Mouse (Mus musculus) limb, embryonic 14.5 days (tissue): ENCODE measurements around the gene Mia. TPM values are rescaled to one million over a fixed set of nuclear protein-coding genes. Genes with fewer than 3 reads are reported as not detected.

Experiments
- ATAC-seq: fragments of 200-750 bp; cut with Nextera tagmentation; 2 replicates; pipeline ENCODE4 v1.8.0; 2017; ENCODE audit warnings: low read depth, moderate number of reproducible peaks, moderate TSS enrichment; ENCODE audit not compliant: low FRiP score
- DNase-seq: peaks from one replicate; pipeline ENCODE4 v3.0.0-alpha.2; 2015; ENCODE audit warnings: low spot score
- H3K27ac ChIP-seq: fragments of 300-500 bp; sonication (generic); replicated peaks from 2 replicates; pipeline ENCODE4 v1.5.1; 2014; ENCODE audit warnings: low read depth, mild to moderate bottlenecking, low read length, moderate library complexity, mixed read lengths
- H3K27me3 ChIP-seq: fragments of 300-500 bp; sonication (generic); 2 replicates; pipeline ENCODE4 v1.6.1; 2014; ENCODE audit warnings: low read length, mixed read lengths; ENCODE audit not compliant: control insufficient read depth, insufficient read depth
- H3K36me3 ChIP-seq: fragments of 300-500 bp; sonication (generic); 2 replicates; pipeline ENCODE4 v1.6.1; 2014; ENCODE audit warnings: mild to moderate bottlenecking, low read length, moderate library complexity, mixed read lengths; ENCODE audit not compliant: control insufficient read depth, insufficient read depth
- H3K4me1 ChIP-seq: fragments of 300-500 bp; sonication (generic); 2 replicates; pipeline ENCODE4 v1.6.1; 2014; ENCODE audit warnings: antibody characterized with exemption, low read length, mixed read lengths; ENCODE audit not compliant: control insufficient read depth, insufficient read depth
- H3K4me2 ChIP-seq: fragments of 300-500 bp; sonication (generic); replicated peaks from 2 replicates; pipeline ENCODE4 v1.6.1; 2014; ENCODE audit warnings: low read depth, mild to moderate bottlenecking, low read length, moderate library complexity; ENCODE audit not compliant: severe bottlenecking
- H3K4me3 ChIP-seq: fragments of 300-500 bp; sonication (generic); replicated peaks from 2 replicates; pipeline ENCODE4 v1.5.1; 2014; ENCODE audit warnings: low read length
- H3K9ac ChIP-seq: fragments of 300-500 bp; sonication (generic); 2 replicates; pipeline ENCODE4 v1.6.1; 2014; ENCODE audit warnings: mild to moderate bottlenecking, low read depth, low read length, moderate library complexity; ENCODE audit not compliant: severe bottlenecking
- H3K9me3 ChIP-seq: fragments of 300-500 bp; sonication (generic); 2 replicates; pipeline ENCODE4 v1.6.1; 2016; ENCODE audit warnings: low read length; ENCODE audit not compliant: control insufficient read depth
- POLR2A ChIP-seq: fragments of 200-500 bp; IDR thresholded peaks from 2 replicates; pipeline ENCODE4 v1.8.0; 2012; ENCODE audit warnings: inconsistent platforms, mild to moderate bottlenecking, moderate library complexity, borderline replicate concordance; ENCODE audit not compliant: insufficient read depth, insufficient read length; ENCODE audit errors: extremely low read depth
- WGBS: fragments of 180-500 bp; shearing (Covaris S2); extraction: QIAGEN DNeasy Blood & Tissue Kit; methylation state at CpG from one replicate; pipeline ENCODE4 v1.1.7; 2014; 5-methylcytosine and 5-hydroxymethylcytosine counted together
- polyA plus RNA-seq, 2 experiments: library from polyadenylated mRNA; depleted of rRNA in 1 of 2; stranded (reverse) in 1 of 2; unstranded in 1 of 2; fragments of >200 nt; fragmentation: Nextera tagmentation in 1 of 2; extraction: Ambion mirVana in 1 of 2; gene quantifications; 2 replicates each; pipeline versions ENCODE4 v1.2.1 to v1.2.3; 2012 to 2014

The Mia gene
- polyA plus RNA-seq, 2 experiments = 156 to 193 TPM

DNA sequence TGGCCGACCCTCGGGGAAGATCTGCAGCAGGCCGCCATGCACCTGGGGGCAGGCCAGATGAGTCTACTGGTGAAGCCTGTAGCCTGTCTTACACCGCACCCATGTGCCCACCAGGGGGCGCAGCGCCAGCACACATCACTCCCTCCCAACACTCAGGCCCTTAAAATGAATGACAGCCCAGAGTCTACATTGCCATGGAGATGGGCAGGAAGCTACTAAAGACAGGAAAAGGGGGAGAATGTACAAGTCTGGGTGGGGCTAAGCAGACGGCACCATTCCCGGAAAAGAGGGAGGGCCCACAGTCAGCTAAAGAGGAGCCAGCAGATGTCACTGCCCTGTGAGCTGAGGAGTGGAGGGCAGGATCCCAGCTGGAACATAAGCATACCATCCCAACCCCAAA, 21.1 kb downstream of the Mia start:
- DNase-seq = peak; percentile 77
- peak; percentile 87 for ATAC-seq
- Histone ChIP-seq H3K36me3 (peaks cover 70% of the 10 kb centered on the region), H3K4me3 (no peak overlapping the region), H3K9ac (no peak overlapping the region), H3K4me1 (peaks cover 21% of the 10 kb centered on the region), H3K27ac (no peak overlapping the region), H3K27me3 (no peaks in the 10 kb centered on the region), H3K4me2 (no peak overlapping the region), H3K9me3 (no peaks in the 10 kb centered on the region)
- TF ChIP-seq POLR2A = no peak
- WGBS = 12% methylated on average over 8 of the region's 8 CpGs

DNA sequence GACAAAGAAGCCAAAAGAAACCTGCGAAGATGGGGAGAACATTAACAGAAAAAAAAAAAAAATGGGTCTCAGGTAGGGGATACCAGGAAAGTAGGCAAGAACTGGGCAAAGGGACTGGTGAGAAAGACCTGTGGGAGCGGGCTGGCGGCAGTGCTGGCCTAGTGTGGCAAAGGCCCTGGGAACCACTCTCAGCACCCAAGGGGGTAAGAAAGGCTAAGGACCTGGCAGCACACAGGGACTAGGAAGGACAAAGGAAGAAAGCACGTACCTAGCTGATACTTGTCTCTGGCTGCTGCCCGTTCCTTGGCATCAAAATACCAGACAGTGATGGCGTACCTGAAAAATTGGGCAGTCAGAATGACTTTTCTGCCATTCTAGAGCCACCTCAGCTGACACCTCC, 21.7 kb downstream of the Mia start:
- no peak overlapping the region for H3K4me3 ChIP-seq
- peaks cover 64% of the 10 kb centered on the region for H3K36me3 ChIP-seq
- DNase-seq = no peak
- H3K4me2 ChIP-seq = no peak overlapping the region
- H3K4me1 ChIP-seq = peaks cover 15% of the 10 kb centered on the region
- no peaks in the 10 kb centered on the region for H3K9me3 ChIP-seq
- no peak overlapping the region for H3K9ac ChIP-seq
- H3K27me3 ChIP-seq = no peaks in the 10 kb centered on the region
- WGBS = 96% methylated on average over 6 of the region's 6 CpGs
- H3K27ac ChIP-seq = no peak overlapping the region
- no peak for ATAC-seq
- no peak for TF ChIP-seq POLR2A

DNA sequence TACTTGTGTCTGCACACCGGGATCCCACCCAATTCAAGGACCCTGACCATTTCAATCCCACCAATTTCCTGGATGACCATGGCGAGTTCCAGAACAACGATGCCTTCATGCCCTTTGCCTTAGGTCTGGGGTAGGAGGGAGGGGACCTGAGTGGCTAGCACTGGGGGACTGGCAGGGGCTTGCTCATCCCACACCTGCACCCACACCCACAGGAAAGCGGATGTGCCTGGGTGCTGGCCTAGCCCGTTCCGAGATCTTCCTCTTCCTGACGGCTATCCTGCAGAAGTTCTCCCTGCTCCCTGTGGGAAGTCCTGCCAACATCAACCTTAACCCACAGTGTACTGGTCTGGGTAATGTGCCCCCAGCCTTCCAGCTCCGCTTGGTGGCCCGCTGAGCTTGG, 22.8 kb downstream of the Mia start:
- H3K9me3 ChIP-seq = no peaks in the 10 kb centered on the region
- TF ChIP-seq POLR2A = no peak
- no peaks in the 10 kb centered on the region for H3K27me3 ChIP-seq
- DNase-seq (no peak), ATAC-seq (no peak)
- WGBS = 96% methylated on average over 9 of the region's 9 CpGs
- H3K27ac ChIP-seq = no peak overlapping the region
- no peak overlapping the region for H3K4me2 ChIP-seq
- H3K36me3 ChIP-seq = peaks cover 55% of the 10 kb centered on the region
- peaks cover 10% of the 10 kb centered on the region for H3K4me1 ChIP-seq
- H3K9ac ChIP-seq = no peak overlapping the region
- H3K4me3 ChIP-seq = no peak overlapping the region

DNA sequence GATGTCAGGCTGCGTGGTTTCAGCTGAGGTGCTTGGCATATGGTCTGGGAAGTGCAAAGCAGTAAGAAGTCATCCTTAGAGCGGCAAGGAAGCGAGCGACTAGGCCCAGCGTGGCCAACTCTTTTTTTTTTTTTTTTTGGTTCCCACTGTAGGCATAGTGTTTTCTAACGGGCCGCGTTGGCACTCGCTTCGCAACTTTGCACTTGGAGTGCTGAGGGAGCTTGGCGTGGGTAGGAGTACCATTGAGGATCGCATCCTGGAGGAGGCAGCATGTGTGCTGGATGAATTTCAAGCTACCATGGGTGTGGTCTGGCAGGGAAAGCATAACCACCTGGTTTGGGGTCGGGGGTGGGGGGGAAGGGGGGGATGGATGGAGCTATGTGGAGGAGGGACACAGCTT, 25.0 kb downstream of the Mia start:
- H3K9ac ChIP-seq = no peak overlapping the region
- no peak for DNase-seq
- 78% methylated on average over 13 of the region's 13 CpGs for WGBS
- ATAC-seq = no peak
- no peaks in the 10 kb centered on the region for H3K9me3 ChIP-seq
- no peak overlapping the region for H3K27ac ChIP-seq
- TF ChIP-seq POLR2A = no peak
- no peaks in the 10 kb centered on the region for H3K27me3 ChIP-seq
- peaks cover 5% of the 10 kb centered on the region; the same call in 1 of the 2 replicates for H3K4me1 ChIP-seq
- H3K4me2 ChIP-seq = no peak overlapping the region
- no peak overlapping the region for H3K4me3 ChIP-seq
- H3K36me3 ChIP-seq = peaks cover 38% of the 10 kb centered on the region

DNA sequence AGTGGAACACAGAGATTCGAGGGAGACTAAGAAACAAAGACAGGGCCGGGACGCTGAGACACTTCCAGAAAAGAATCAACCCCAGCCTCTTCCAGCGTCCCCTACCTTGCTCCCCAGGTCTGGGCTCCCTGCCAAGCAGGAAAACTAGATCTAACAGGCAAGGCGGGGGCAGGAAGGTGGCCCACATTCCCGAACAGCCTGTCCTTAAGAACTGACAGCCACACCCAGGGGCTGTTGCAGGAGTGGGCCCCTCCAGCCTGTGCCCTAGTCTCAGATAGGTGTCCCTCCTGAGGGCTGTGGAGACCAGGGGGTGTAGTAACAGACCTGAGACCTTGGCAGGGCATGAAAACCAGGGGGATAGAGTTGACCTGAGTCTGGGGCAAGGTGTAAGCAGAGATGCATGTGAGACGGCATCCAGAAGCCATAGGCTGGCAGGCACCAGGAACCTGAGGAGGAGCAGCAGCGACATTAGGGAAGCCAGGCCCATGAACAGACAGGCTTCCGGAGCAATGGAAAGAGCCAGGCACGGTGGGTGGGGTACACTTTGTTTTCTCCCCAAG, 27.7 kb downstream of the Mia start, which contains the start of gene Cyp2t4:
Cyp2t4 (plus strand) TSS at position 510 of the 560 bp plus-strand sequence.
- Histone ChIP-seq H3K27me3 (no peaks in the 10 kb centered on the region), H3K27ac (no peak within 1 kb of the TSS; the same call in 1 of the 2 replicates), H3K4me2 (no peak within 1 kb of the TSS), H3K36me3 (peaks cover 16% of the 10 kb centered on the region), H3K9ac (0 out of 2 replicates have a peak within 1 kb of the TSS, but pooled peaks have one; percentile 34), H3K4me3 (no peak within 1 kb of the TSS), H3K4me1 (peaks cover 5% of the 10 kb centered on the region; the same call in 1 of the 2 replicates), H3K9me3 (no peaks in the 10 kb centered on the region)
- no peak for TF ChIP-seq POLR2A
- 46% methylated on average over 10 of the region's 10 CpGs for WGBS
- DNase-seq (peak; percentile 33), ATAC-seq (no peak)
